Mouse (Mus musculus): ENCODE results near the gene Irx5. TPM values are rescaled to one million over a fixed set of nuclear protein-coding genes. Genes with fewer than 3 reads are reported as not detected.

The Irx5 gene
- polyA plus RNA-seq, 1 experiment, result not detected

- Histone ChIP-seq H3K27ac (ENCODE audit: insufficient read depth, low read depth, low read length) (no peak overlapping the region), H3K4me3 (ENCODE audit: insufficient read depth, low read depth, low read length) (no peak overlapping the region)
Measured at GRCm38 (mm10) chr8:92364148-92364775, 6.8 kb downstream of the Irx5 start.

GRCm38 (mm10) chr8:92364776-92365240 lies 7.4 kb downstream of the Irx5 start:
- no peak overlapping the region for H3K4me3 ChIP-seq (ENCODE audit: insufficient read depth, low read depth, low read length)
- WGBS, result 17% methylated on average over 20 of the region's 20 CpGs

More at GRCm38 (mm10) chr8:92364148-92364775, 6.8 kb downstream of the Irx5 start:
- TF ChIP-seq POLR2A (IDR thresholded peaks at IDR 0.05; ENCODE audit: insufficient read depth, low read depth, low read length) (no peak), CTCF (IDR thresholded peaks at IDR 0.05; ENCODE audit: insufficient read depth, low read depth, low read length) (no peak)
- 6% methylated on average over 20 of the region's 20 CpGs for whole genome bisulfite sequencing
- H3K4me1 ChIP-seq (ENCODE audit: control insufficient read depth, insufficient read depth, low read length), result no peaks in the 10 kb centered on the region; the same call in 1 of the 2 replicates

GRCm38 (mm10) chr8:92365241-92365943 lies 8.0 kb downstream of the Irx5 start:
- no peak overlapping the region for H3K4me3 ChIP-seq (ENCODE audit: insufficient read depth, low read depth, low read length)

More at GRCm38 (mm10) chr8:92364776-92365240, 7.4 kb downstream of the Irx5 start:
- TF ChIP-seq POLR2A (IDR thresholded peaks at IDR 0.05; ENCODE audit: insufficient read depth, low read depth, low read length) (no peak), CTCF (IDR thresholded peaks at IDR 0.05; ENCODE audit: insufficient read depth, low read depth, low read length) (no peak)
- Histone ChIP-seq H3K27ac (ENCODE audit: insufficient read depth, low read depth, low read length) (no peak overlapping the region), H3K4me1 (ENCODE audit: control insufficient read depth, insufficient read depth, low read length) (no peaks in the 10 kb centered on the region; the same call in 1 of the 2 replicates)

GRCm38 (mm10) chr8:92365944-92366735 lies 8.7 kb downstream of the Irx5 start:
- no peak overlapping the region for H3K4me3 ChIP-seq (ENCODE audit: insufficient read depth, low read depth, low read length)
- no peaks in the 10 kb centered on the region for H3K4me1 ChIP-seq (ENCODE audit: control insufficient read depth, insufficient read depth, low read length)
- no peak overlapping the region for H3K27ac ChIP-seq (ENCODE audit: insufficient read depth, low read depth, low read length)
- 10% methylated on average over 26 of the region's 26 CpGs for WGBS
- no peak for TF ChIP-seq CTCF (IDR thresholded peaks at IDR 0.05; ENCODE audit: insufficient read depth, low read depth, low read length)
- TF ChIP-seq POLR2A (IDR thresholded peaks at IDR 0.05; ENCODE audit: insufficient read depth, low read depth, low read length), result no peak

More at GRCm38 (mm10) chr8:92365241-92365943, 8.0 kb downstream of the Irx5 start:
- no peak overlapping the region for H3K27ac ChIP-seq (ENCODE audit: insufficient read depth, low read depth, low read length)
- TF ChIP-seq CTCF (IDR thresholded peaks at IDR 0.05; ENCODE audit: insufficient read depth, low read depth, low read length) (no peak), POLR2A (IDR thresholded peaks at IDR 0.05; ENCODE audit: insufficient read depth, low read depth, low read length) (no peak)
- 5% methylated on average over 36 of the region's 36 CpGs for WGBS
- no peaks in the 10 kb centered on the region for H3K4me1 ChIP-seq (ENCODE audit: control insufficient read depth, insufficient read depth, low read length)

GRCm38 (mm10) chr8:92366736-92367267 lies 9.4 kb downstream of the Irx5 start:
- H3K27ac ChIP-seq (ENCODE audit: insufficient read depth, low read depth, low read length), result no peak overlapping the region

GRCm38 (mm10) chr8:92379524-92379923 lies 22.1 kb downstream of the Irx5 start:
- WGBS, result 28% methylated on average over 6 of the region's 6 CpGs
- no peak for TF ChIP-seq POLR2A (IDR thresholded peaks at IDR 0.05; ENCODE audit: insufficient read depth, low read depth, low read length)
- no peak for TF ChIP-seq CTCF (IDR thresholded peaks at IDR 0.05; ENCODE audit: insufficient read depth, low read depth, low read length)
- Histone ChIP-seq H3K27ac (ENCODE audit: insufficient read depth, low read depth, low read length) (no peak overlapping the region), H3K4me3 (ENCODE audit: insufficient read depth, low read depth, low read length) (no peak overlapping the region), H3K4me1 (ENCODE audit: control insufficient read depth, insufficient read depth, low read length) (no peaks in the 10 kb centered on the region)

More at GRCm38 (mm10) chr8:92366736-92367267, 9.4 kb downstream of the Irx5 start:
- TF ChIP-seq CTCF (IDR thresholded peaks at IDR 0.05; ENCODE audit: insufficient read depth, low read depth, low read length), result 0 out of 2 replicates have a peak, but pooled peaks have one; percentile 23
- no peak for TF ChIP-seq POLR2A (IDR thresholded peaks at IDR 0.05; ENCODE audit: insufficient read depth, low read depth, low read length)
- no peak overlapping the region for H3K4me3 ChIP-seq (ENCODE audit: insufficient read depth, low read depth, low read length)
- H3K4me1 ChIP-seq (ENCODE audit: control insufficient read depth, insufficient read depth, low read length), result no peaks in the 10 kb centered on the region
- 11% methylated on average over 20 of the region's 20 CpGs for WGBS

GRCm38 (mm10) chr8:92380571-92380970 lies 23.1 kb downstream of the Irx5 start:
- Histone ChIP-seq H3K4me3 (ENCODE audit: insufficient read depth, low read depth, low read length) (no peak overlapping the region), H3K4me1 (ENCODE audit: control insufficient read depth, insufficient read depth, low read length) (no peaks in the 10 kb centered on the region), H3K27ac (ENCODE audit: insufficient read depth, low read depth, low read length) (no peak overlapping the region)
- 83% methylated on average over 2 of the region's 2 CpGs for WGBS
- TF ChIP-seq CTCF (IDR thresholded peaks at IDR 0.05; ENCODE audit: insufficient read depth, low read depth, low read length) (no peak), POLR2A (IDR thresholded peaks at IDR 0.05; ENCODE audit: insufficient read depth, low read depth, low read length) (no peak)

- TF ChIP-seq CTCF (IDR thresholded peaks at IDR 0.05; ENCODE audit: insufficient read depth, low read depth, low read length) (no peak), POLR2A (IDR thresholded peaks at IDR 0.05; ENCODE audit: insufficient read depth, low read depth, low read length) (no peak)
- 91% methylated on average over 4 of the region's 4 CpGs for WGBS
- no peaks in the 10 kb centered on the region for H3K4me1 ChIP-seq (ENCODE audit: control insufficient read depth, insufficient read depth, low read length)
- H3K4me3 ChIP-seq (ENCODE audit: insufficient read depth, low read depth, low read length), result no peak overlapping the region
- H3K27ac ChIP-seq (ENCODE audit: insufficient read depth, low read depth, low read length), result no peak overlapping the region
Measured at GRCm38 (mm10) chr8:92387893-92388292, 30.5 kb downstream of the Irx5 start.

Data from olfactory bulb, adult 2 months (tissue).